Mouse (Mus musculus) embryonic facial prominence, embryonic 11.5 days (tissue): ENCODE data around the gene Lingo1. TPM values are rescaled to one million over a fixed set of nuclear protein-coding genes. Genes with fewer than 3 reads are reported as not detected.

Source experiments
- ATAC-seq: fragments of 200-750 bp; cut with Nextera tagmentation; replicated peaks from 2 replicates; pipeline ENCODE4 v1.8.0; 2017; ENCODE audit warnings: low read depth; ENCODE audit not compliant: insufficient number of reproducible peaks, low FRiP score, low TSS enrichment
- DNase-seq: peaks from one replicate; pipeline ENCODE4 v3.0.0-alpha.2; 2015; ENCODE audit warnings: low spot score
- H3K27ac ChIP-seq: fragments of 300-500 bp; sonication (generic); replicated peaks from 2 replicates; pipeline ENCODE4 v1.5.1; 2014; ENCODE audit warnings: mild to moderate bottlenecking, low read depth, low read length, control low read depth
- H3K27me3 ChIP-seq: fragments of 300-500 bp; sonication (generic); 2 replicates; pipeline ENCODE4 v1.6.1; 2014; ENCODE audit warnings: mild to moderate bottlenecking, low read length, moderate library complexity, mixed read lengths; ENCODE audit not compliant: control insufficient read depth, insufficient read depth
- H3K36me3 ChIP-seq: fragments of 300-500 bp; sonication (generic); replicated peaks from 2 replicates; pipeline ENCODE4 v1.6.1; 2014; ENCODE audit warnings: low read depth, mild to moderate bottlenecking, low read length, moderate library complexity, mixed read lengths; ENCODE audit not compliant: control insufficient read depth, insufficient read depth
- H3K4me1 ChIP-seq: fragments of 300-500 bp; sonication (generic); 2 replicates; pipeline ENCODE4 v1.6.1; 2014; ENCODE audit warnings: low read length, mixed read lengths; ENCODE audit not compliant: control insufficient read depth, insufficient read depth
- H3K4me2 ChIP-seq: fragments of 300-500 bp; sonication (generic); 2 replicates; pipeline ENCODE4 v1.6.1; 2014; ENCODE audit warnings: low read depth, mild to moderate bottlenecking, control low read depth, low read length, moderate library complexity
- H3K4me3 ChIP-seq: fragments of 300-500 bp; sonication (generic); 2 replicates; pipeline ENCODE4 v1.5.1; 2014; ENCODE audit warnings: low read depth, low read length, control low read depth
- H3K9ac ChIP-seq: fragments of 300-500 bp; sonication (generic); replicated peaks from 2 replicates; pipeline ENCODE4 v1.6.1; 2014; ENCODE audit warnings: mild to moderate bottlenecking, control low read depth, low read length
- H3K9me3 ChIP-seq: fragments of 300-500 bp; sonication (generic); replicated peaks from 2 replicates; pipeline ENCODE4 v1.6.1; 2016; ENCODE audit warnings: mild to moderate bottlenecking, low read length, inconsistent platforms, mixed read lengths; ENCODE audit not compliant: control insufficient read depth
- WGBS: fragments of 180-500 bp; shearing (Covaris S2); extraction: QIAGEN DNeasy Blood & Tissue Kit; methylation state at CpG from one replicate; pipeline ENCODE4 v1.1.7; 2014; 5-methylcytosine and 5-hydroxymethylcytosine counted together
- polyA plus RNA-seq: library from polyadenylated mRNA; unstranded; fragments of >200 nt; fragmentation: Nextera tagmentation; extraction: Ambion mirVana; gene quantifications from 2 replicates; pipeline ENCODE4 v1.2.1, GENCODE M21; 2014

Lingo1 gene
- 3.9 and 4.0 TPM in 2 replicates for polyA plus RNA-seq

GRCm38 (mm10) chr9:56795721-56796655 is at the start of gene Lingo1:
Gene Lingo1 (minus strand): TSS chr9:56796468.
- H3K36me3 ChIP-seq = no peaks in the 10 kb centered on the region
- DNase-seq (peak; percentile 59), ATAC-seq (peak; percentile 65; the same call in 1 of the 2 replicates)
- H3K9me3 ChIP-seq = no peaks in the 10 kb centered on the region
- peak within 1 kb of the TSS; percentile 5; the same call in 1 of the 2 replicates for H3K9ac ChIP-seq
- peak within 1 kb of the TSS; percentile 50 for H3K4me3 ChIP-seq
- H3K27ac ChIP-seq = no peak within 1 kb of the TSS
- H3K27me3 ChIP-seq = peaks cover 43% of the 10 kb centered on the region
- H3K4me1 ChIP-seq = peaks cover 3% of the 10 kb centered on the region; the same call in 1 of the 2 replicates
- under 1% methylated on average over 81 of the region's 88 CpGs for WGBS
- peak within 1 kb of the TSS; percentile 98 for H3K4me2 ChIP-seq

GRCm38 (mm10) chr9:56844644-56845043 is 48.4 kb upstream of the Lingo1 start:
- H3K4me2 ChIP-seq = no peak overlapping the region
- H3K4me1 ChIP-seq = no peaks in the 10 kb centered on the region; the same call in 1 of the 2 replicates
- H3K4me3 ChIP-seq = no peak overlapping the region
- no peak overlapping the region for H3K9ac ChIP-seq
- WGBS = 77% methylated on average over 8 of the region's 8 CpGs
- no peak overlapping the region for H3K27ac ChIP-seq
- DNase-seq = no peak
- H3K9me3 ChIP-seq = no peaks in the 10 kb centered on the region
- no peaks in the 10 kb centered on the region for H3K36me3 ChIP-seq
- no peaks in the 10 kb centered on the region for H3K27me3 ChIP-seq
- ATAC-seq = no peak

GRCm38 (mm10) chr9:56843679-56844188 is 47.5 kb upstream of the Lingo1 start:
- WGBS = 38% methylated on average over 7 of the region's 7 CpGs
- no peaks in the 10 kb centered on the region for H3K9me3 ChIP-seq
- ATAC-seq = no peak

GRCm38 (mm10) chr9:56842303-56842719 is 46.0 kb upstream of the Lingo1 start:
- H3K4me2 ChIP-seq = no peak overlapping the region
- DNase-seq = no peak

More at GRCm38 (mm10) chr9:56843679-56844188, 47.5 kb upstream of the Lingo1 start:
- Histone ChIP-seq H3K4me1 (no peaks in the 10 kb centered on the region; the same call in 1 of the 2 replicates), H3K9ac (no peak overlapping the region), H3K27ac (no peak overlapping the region), H3K36me3 (no peaks in the 10 kb centered on the region), H3K4me3 (no peak overlapping the region), H3K4me2 (no peak overlapping the region), H3K27me3 (no peaks in the 10 kb centered on the region)
- peak; percentile 77 for DNase-seq

GRCm38 (mm10) chr9:56841864-56842263 is 45.6 kb upstream of the Lingo1 start:
- ATAC-seq (no peak), DNase-seq (no peak)
- H3K4me3 ChIP-seq = no peak overlapping the region
- no peak overlapping the region for H3K4me2 ChIP-seq
- H3K27ac ChIP-seq = no peak overlapping the region
- no peaks in the 10 kb centered on the region; the same call in 1 of the 2 replicates for H3K4me1 ChIP-seq
- H3K9ac ChIP-seq = no peak overlapping the region
- H3K27me3 ChIP-seq = no peaks in the 10 kb centered on the region
- H3K36me3 ChIP-seq = no peaks in the 10 kb centered on the region
- no peaks in the 10 kb centered on the region for H3K9me3 ChIP-seq

More at GRCm38 (mm10) chr9:56842303-56842719, 46.0 kb upstream of the Lingo1 start:
- Histone ChIP-seq H3K9me3 (no peaks in the 10 kb centered on the region), H3K27ac (no peak overlapping the region), H3K9ac (peak overlapping the region; percentile 18; the same call in 1 of the 2 replicates), H3K4me3 (no peak overlapping the region), H3K36me3 (no peaks in the 10 kb centered on the region), H3K4me1 (no peaks in the 10 kb centered on the region; the same call in 1 of the 2 replicates), H3K27me3 (no peaks in the 10 kb centered on the region)
- no peak for ATAC-seq
- 51% methylated on average over 3 of the region's 3 CpGs for whole genome bisulfite sequencing

- Histone ChIP-seq H3K36me3 (no peaks in the 10 kb centered on the region), H3K9me3 (no peaks in the 10 kb centered on the region), H3K9ac (no peak overlapping the region), H3K4me1 (no peaks in the 10 kb centered on the region; the same call in 1 of the 2 replicates), H3K4me3 (no peak overlapping the region), H3K27ac (no peak overlapping the region), H3K27me3 (no peaks in the 10 kb centered on the region), H3K4me2 (no peak overlapping the region)
- ATAC-seq (no peak), DNase-seq (no peak)
- WGBS = 69% methylated on average over 5 of the region's 5 CpGs
These were observed 44.5 kb upstream of the Lingo1 start for GRCm38 (mm10) chr9:56840721-56841120.

GRCm38 (mm10) chr9:56835152-56835551 is 38.9 kb upstream of the Lingo1 start:
- 73% methylated on average over 5 of the region's 5 CpGs for WGBS

GRCm38 (mm10) chr9:56832900-56833299 is 36.6 kb upstream of the Lingo1 start:
- Histone ChIP-seq H3K4me3 (no peak overlapping the region), H3K36me3 (no peaks in the 10 kb centered on the region), H3K4me2 (no peak overlapping the region), H3K9ac (no peak overlapping the region), H3K27ac (no peak overlapping the region), H3K27me3 (no peaks in the 10 kb centered on the region), H3K4me1 (no peaks in the 10 kb centered on the region), H3K9me3 (no peaks in the 10 kb centered on the region)
- no peak for ATAC-seq
- 32% methylated on average over 6 of the region's 6 CpGs for WGBS
- no peak for DNase-seq

More at GRCm38 (mm10) chr9:56835152-56835551, 38.9 kb upstream of the Lingo1 start:
- no peak for DNase-seq
- Histone ChIP-seq H3K27me3 (no peaks in the 10 kb centered on the region), H3K27ac (no peak overlapping the region), H3K9ac (no peak overlapping the region), H3K4me1 (no peaks in the 10 kb centered on the region), H3K9me3 (no peaks in the 10 kb centered on the region), H3K4me3 (no peak overlapping the region), H3K4me2 (no peak overlapping the region), H3K36me3 (no peaks in the 10 kb centered on the region)
- no peak for ATAC-seq
